Mouse (Mus musculus) megakaryocyte, embryonic 14.5 days (primary cell): Measurements from ENCODE around the gene Sox13.

Source experiments
- FLI1 ChIP-seq: IDR thresholded peaks from 2 replicates; pipeline ENCODE4 v1.6.1; 2012; ENCODE audit warnings: low read length, inconsistent platforms, mixed read lengths
- GATA1 ChIP-seq: IDR thresholded peaks from 3 replicates; pipeline ENCODE4 v1.6.1; 2012; ENCODE audit warnings: mixed read lengths, low read length, inconsistent platforms, borderline replicate concordance

- no peak for TF ChIP-seq FLI1
- TF ChIP-seq GATA1: no peak
These were observed 36.5 kb downstream of the Sox13 start for GRCm38 (mm10) chr1:133387539-133388268.
